Mouse (Mus musculus): ENCODE data around the gene Rbms1.

DNA sequence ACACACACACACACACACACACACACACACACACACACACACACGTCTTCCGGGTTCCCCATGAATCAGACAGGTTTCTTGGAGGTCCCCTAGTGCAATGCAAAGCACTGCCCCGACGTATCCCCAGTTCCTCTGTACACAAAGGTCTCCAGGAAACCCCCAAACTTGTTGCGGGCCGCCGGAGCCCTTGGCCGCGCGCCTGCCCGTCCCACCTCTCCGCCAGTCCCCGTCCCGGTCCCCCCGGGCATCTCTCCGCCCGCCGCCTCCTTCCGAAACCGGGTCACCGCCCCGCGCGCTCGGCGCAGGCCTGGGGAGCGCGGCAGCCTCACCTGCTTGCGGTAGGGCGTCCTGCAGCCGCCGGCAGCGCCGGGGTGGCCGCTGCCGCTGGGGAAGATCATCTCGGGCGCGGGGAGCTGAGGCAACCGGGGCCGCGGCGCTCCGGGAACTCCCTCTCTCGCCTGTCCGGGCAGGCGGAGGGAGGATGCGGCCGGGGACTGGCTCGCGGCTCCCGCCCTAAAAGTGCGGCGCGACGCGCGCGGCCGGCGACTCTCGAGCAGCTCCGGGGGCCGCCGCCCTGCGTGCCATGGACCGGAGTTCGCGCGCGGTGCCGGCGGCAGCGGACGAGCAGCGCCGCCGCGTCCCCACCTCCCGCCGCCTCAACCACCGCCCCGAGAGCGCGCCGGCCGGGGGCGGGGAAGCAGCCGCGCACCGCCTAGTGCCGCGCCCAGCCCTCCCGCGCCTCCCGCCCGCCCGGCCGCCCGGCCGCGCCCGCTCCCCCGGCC, 82.0 kb downstream of the Rbms1 start:
- no peak for TF ChIP-seq CTCF (IDR thresholded peaks at IDR 0.05; ENCODE audit: control insufficient read depth, insufficient read depth, insufficient read length)
- no peak for TF ChIP-seq MAX (IDR thresholded peaks at IDR 0.05)
- TF ChIP-seq MYOD1 (IDR thresholded peaks at IDR 0.05; ENCODE audit: control insufficient read depth, insufficient read length, low read depth): no peak
- no peak for TF ChIP-seq FOSL1 (IDR thresholded peaks at IDR 0.05; ENCODE audit: insufficient read depth, low read length, poor library complexity, severe bottlenecking)
- no peak for TF ChIP-seq MYOG (IDR thresholded peaks at IDR 0.05; ENCODE audit: control insufficient read depth, extremely low read depth, insufficient read length)
- no peak for TF ChIP-seq USF1 (IDR thresholded peaks at IDR 0.05; ENCODE audit: low read depth)

Measured in C2C12 (cell line).